In genomic region chr5:34543114-34543513, GRCm38 (mm10) we compare ENCODE assay signal across 11 mouse cellular contexts. TPM values are rescaled to one million over a fixed set of nuclear protein-coding genes. Genes with fewer than 3 reads are reported as not detected.
A peak's percentile ranks its signal among the peaks of the same experiment; 100 is the strongest.
DNase-seq lines count a peak whose midpoint lies in the region; ATAC-seq and TF ChIP-seq lines count a peak whose summit lies in the region.
"Had no signal": no experiment of that assay in that cellular context is flagged by ENCODE, and none has a peak within 500 bp of the region (broad histone marks: within the 10 kb centered on the region; RNA-seq: fewer than 3 reads in every experiment).

No protein-coding gene starts in this region.

- no peak for TF ChIP-seq CTCF in kidney, adult 2 months (conservative IDR thresholded peaks at IDR 0.05; ENCODE audit: insufficient read depth, insufficient read length, low read depth, low read length)
- no peak for TF ChIP-seq CTCF in small intestine, adult 2 months (IDR thresholded peaks at IDR 0.05; ENCODE audit: extremely low read depth, insufficient read length, insufficient replicate concordance, low read depth, low read length)

- no peak overlapping the region for H3K4me3 ChIP-seq in kidney, adult 2 months (ENCODE audit: insufficient read depth, low read depth, low read length)
- peak overlapping the region; percentile 39 for H3K4me3 ChIP-seq in liver, embryonic 15.5 days (replicated peaks)
- peak overlapping the region; percentile 55 for H3K4me3 ChIP-seq in small intestine, adult 2 months (ENCODE audit: low read depth, low read length)
- H3K4me3 ChIP-seq in limb, embryonic 10.5 days, result no peak overlapping the region
- H3K4me3 ChIP-seq: forebrain, embryonic 12.5 days; hindbrain, embryonic 10.5 days had no signal

- 0 out of 2 replicates have a peak overlapping the region, but pooled peaks have one; percentile 6 for H3K9ac ChIP-seq in liver, embryonic 15.5 days
- H3K9ac ChIP-seq: forebrain, embryonic 12.5 days had no signal

- whole genome bisulfite sequencing in kidney, adult 2 months, result 59% methylated on average over 4 of the region's 4 CpGs
- 6% methylated on average over 4 of the region's 4 CpGs for WGBS in liver, embryonic 15.5 days (ENCODE audit: insufficient replicate concordance)
- WGBS in small intestine, adult 2 months, result 51% methylated on average over 4 of the region's 4 CpGs
- 61% methylated on average over 4 of the region's 4 CpGs for WGBS in limb, embryonic 10.5 days

- H3K9me3 ChIP-seq in liver, embryonic 15.5 days (replicated peaks), result no peaks in the 10 kb centered on the region
- no peaks in the 10 kb centered on the region for H3K9me3 ChIP-seq in limb, embryonic 10.5 days (replicated peaks)
- H3K9me3 ChIP-seq: forebrain, embryonic 12.5 days; hindbrain, embryonic 10.5 days had no signal

- TF ChIP-seq POLR2A in kidney, adult 2 months (IDR thresholded peaks at IDR 0.05; ENCODE audit: low read depth, low read length), result no peak
- no peak for TF ChIP-seq POLR2A in small intestine, adult 2 months (IDR thresholded peaks at IDR 0.05; ENCODE audit: low read depth, low read length)

- no peaks in the 10 kb centered on the region for H3K4me1 ChIP-seq in kidney, adult 2 months (ENCODE audit: control insufficient read depth, insufficient read depth, low read length)
- H3K4me1 ChIP-seq in liver, embryonic 15.5 days (replicated peaks), result peaks cover 28% of the 10 kb centered on the region
- H3K4me1 ChIP-seq in small intestine, adult 2 months (ENCODE audit: control insufficient read depth, insufficient read depth, insufficient read length, low read length), result peaks cover 6% of the 10 kb centered on the region
- peaks cover 6% of the 10 kb centered on the region; the same call in 1 of the 2 replicates for H3K4me1 ChIP-seq in limb, embryonic 10.5 days
- H3K4me1 ChIP-seq: forebrain, embryonic 12.5 days; hindbrain, embryonic 10.5 days had no signal

- no peaks in the 10 kb centered on the region for H3K36me3 ChIP-seq in kidney, adult 2 months (ENCODE audit: control insufficient read depth, insufficient read depth, low read length)
- peaks cover 5% of the 10 kb centered on the region for H3K36me3 ChIP-seq in liver, embryonic 15.5 days (replicated peaks)
- H3K36me3 ChIP-seq in small intestine, adult 2 months (ENCODE audit: control insufficient read depth, insufficient read depth, low read length), result no peaks in the 10 kb centered on the region
- H3K36me3 ChIP-seq in limb, embryonic 10.5 days, result no peaks in the 10 kb centered on the region
- H3K36me3 ChIP-seq: forebrain, embryonic 12.5 days; hindbrain, embryonic 10.5 days had no signal

- H3K27me3 ChIP-seq in kidney, adult 2 months (replicated peaks; ENCODE audit: control insufficient read depth, insufficient read depth, low read length), result no peaks in the 10 kb centered on the region
- peaks cover 4% of the 10 kb centered on the region; the same call in 1 of the 2 replicates for H3K27me3 ChIP-seq in liver, embryonic 15.5 days
- no peaks in the 10 kb centered on the region for H3K27me3 ChIP-seq in small intestine, adult 2 months (ENCODE audit: control insufficient read depth, insufficient read depth, low read length)
- no peaks in the 10 kb centered on the region for H3K27me3 ChIP-seq in limb, embryonic 10.5 days (ENCODE audit: low read depth, poor library complexity, severe bottlenecking)
- H3K27me3 ChIP-seq: forebrain, embryonic 12.5 days had no signal

- ATAC-seq in liver, embryonic 15.5 days (ENCODE audit: insufficient read depth), result no peak; the same call in 1 of the 2 replicates

- peak; percentile 10 for DNase-seq in kidney, adult 2 months
- no peak for DNase-seq in kidney, adult 18-20 months
- peak; percentile 65 for DNase-seq in heart, adult 8-10 months (ENCODE audit: low spot score)
- DNase-seq in limb, embryonic 10.5 days (ENCODE audit: low spot score), result no peak
- no peak for DNase-seq in layer of hippocampus, postnatal 36 days
- no peak for DNase-seq in left cerebral cortex, adult 11 months (ENCODE audit: low spot score)
- DNase-seq: adrenal gland, postnatal 10 days had no signal

- peak overlapping the region; percentile 39; the same call in 1 of the 2 replicates for H3K4me2 ChIP-seq in liver, embryonic 15.5 days
- H3K4me2 ChIP-seq: forebrain, embryonic 12.5 days had no signal

- no peak overlapping the region for H3K27ac ChIP-seq in kidney, adult 2 months (ENCODE audit: insufficient read depth, low read depth, low read length)
- H3K27ac ChIP-seq in liver, embryonic 15.5 days (replicated peaks), result peak overlapping the region; percentile 55
- H3K27ac ChIP-seq in small intestine, adult 2 months (ENCODE audit: insufficient read depth, low read depth, low read length), result peak overlapping the region; percentile 51
- H3K27ac ChIP-seq in limb, embryonic 10.5 days, result no peak overlapping the region
- H3K27ac ChIP-seq: forebrain, embryonic 12.5 days; hindbrain, embryonic 10.5 days had no signal

RNA-seq across cellular contexts. Expression of gene Sh3bp2, which starts 17.5 kb away (rescaled TPM):
- 8.1 and 8.6 TPM in 2 replicates for polyA plus RNA-seq in kidney, adult 2 months (2012; rRNA removed)
- 1 to 10 TPM; 1.3 to 3.6 (median 1.8) TPM for total RNA-seq in heart, adult 8-10 months (2022)
- polyA plus RNA-seq in liver, embryonic 15.5 days (2015; fragmentation: Nextera tagmentation; extraction: Ambion mirVana), result 3.7 and 5.5 TPM in 2 replicates
- 5.0 and 12.4 TPM in 2 replicates for polyA plus RNA-seq in small intestine, adult 2 months (2012; rRNA removed)
- 9.9 and 17.1 TPM in 2 replicates for polyA plus RNA-seq in limb, embryonic 10.5 days (2016; fragmentation: Nextera tagmentation; extraction: Ambion mirVana)
- total RNA-seq in layer of hippocampus, postnatal 36 days (2021), result 1 to 10 TPM; 3.2 to 4.5 TPM

RNA-seq across cellular contexts. Expression of gene Tnip2, which starts 29.3 kb away (rescaled TPM):
- 11.4 and 13.6 TPM in 2 replicates for polyA plus RNA-seq in kidney, adult 2 months (2012; rRNA removed)
- 1 to 10 TPM; 6.6 to 8.4 (median 7.7) TPM for total RNA-seq in heart, adult 8-10 months (2022)
- polyA plus RNA-seq in liver, embryonic 15.5 days (2015; fragmentation: Nextera tagmentation; extraction: Ambion mirVana), result 5.5 and 5.9 TPM in 2 replicates
- polyA plus RNA-seq in small intestine, adult 2 months (2012; rRNA removed), result 7.2 and 13.8 TPM in 2 replicates
- 3.8 and 6.0 TPM in 2 replicates for polyA plus RNA-seq in limb, embryonic 10.5 days (2016; fragmentation: Nextera tagmentation; extraction: Ambion mirVana)
- total RNA-seq in layer of hippocampus, postnatal 36 days (2021), result 10 to 100 TPM; 22.5 to 26.3 TPM

RNA-seq across cellular contexts. Expression of gene Add1, which starts 30.4 kb away (rescaled TPM):
- polyA plus RNA-seq in kidney, adult 2 months (2012; rRNA removed), result 129 and 135 TPM in 2 replicates
- total RNA-seq in heart, adult 8-10 months (2022), result 100 to 1,000 TPM; 124 to 154 (median 134) TPM
- polyA plus RNA-seq in liver, embryonic 15.5 days (2015; fragmentation: Nextera tagmentation; extraction: Ambion mirVana), result 135 and 144 TPM in 2 replicates
- polyA plus RNA-seq in small intestine, adult 2 months (2012; rRNA removed), result 42.7 and 160 TPM in 2 replicates
- 134 and 166 TPM in 2 replicates for polyA plus RNA-seq in limb, embryonic 10.5 days (2016; fragmentation: Nextera tagmentation; extraction: Ambion mirVana)
- total RNA-seq in layer of hippocampus, postnatal 36 days (2021), result 100 to 1,000 TPM; 441 to 450 TPM

Comparison
In these comparisons a context has a peak if more than half of its experiments do, and no peak if none do; other contexts are left out.
1. DNase-seq: peak in kidney, adult 2 months (single experiment) and heart, adult 8-10 months (single experiment); none in kidney, adult 18-20 months (single experiment), limb, embryonic 10.5 days (single experiment), layer of hippocampus, postnatal 36 days (0 of 2) and left cerebral cortex, adult 11 months (single experiment).
2. H3K27ac ChIP-seq: peak in liver, embryonic 15.5 days (single experiment) and small intestine, adult 2 months (single experiment); none in kidney, adult 2 months (single experiment) and limb, embryonic 10.5 days (single experiment).
3. H3K4me3 ChIP-seq: peak in liver, embryonic 15.5 days (single experiment) and small intestine, adult 2 months (single experiment); none in kidney, adult 2 months (single experiment) and limb, embryonic 10.5 days (single experiment).